Mouse (Mus musculus): ENCODE results near the gene Eef2kmt. TPM values are rescaled to one million over a fixed set of nuclear protein-coding genes. Genes with fewer than 3 reads are reported as not detected.
A peak's percentile ranks its signal among the peaks of the same experiment; 100 is the strongest.

Eef2kmt gene
- total RNA-seq (2021), result 1 to 10 TPM; 6.8 to 8.1 TPM
- long read RNA-seq, experiment 1, transcript Eef2kmt-201 (8 exons, 2,170 nt), result major isoform, 13 of 17 reads
- long read RNA-seq, experiment 1, partial matches to known transcripts, result 0 of 17 reads
- long read RNA-seq, experiment 1, other reads (novel, unspliced or antisense), result 4 of 17 reads
- long read RNA-seq, experiment 2, transcript Eef2kmt-201 (8 exons, 2,170 nt), result major isoform, 17 of 22 reads
- long read RNA-seq, experiment 2, partial matches to known transcripts, result 0 of 22 reads
- long read RNA-seq, experiment 2, other reads (novel, unspliced or antisense), result 5 of 22 reads

DNA sequence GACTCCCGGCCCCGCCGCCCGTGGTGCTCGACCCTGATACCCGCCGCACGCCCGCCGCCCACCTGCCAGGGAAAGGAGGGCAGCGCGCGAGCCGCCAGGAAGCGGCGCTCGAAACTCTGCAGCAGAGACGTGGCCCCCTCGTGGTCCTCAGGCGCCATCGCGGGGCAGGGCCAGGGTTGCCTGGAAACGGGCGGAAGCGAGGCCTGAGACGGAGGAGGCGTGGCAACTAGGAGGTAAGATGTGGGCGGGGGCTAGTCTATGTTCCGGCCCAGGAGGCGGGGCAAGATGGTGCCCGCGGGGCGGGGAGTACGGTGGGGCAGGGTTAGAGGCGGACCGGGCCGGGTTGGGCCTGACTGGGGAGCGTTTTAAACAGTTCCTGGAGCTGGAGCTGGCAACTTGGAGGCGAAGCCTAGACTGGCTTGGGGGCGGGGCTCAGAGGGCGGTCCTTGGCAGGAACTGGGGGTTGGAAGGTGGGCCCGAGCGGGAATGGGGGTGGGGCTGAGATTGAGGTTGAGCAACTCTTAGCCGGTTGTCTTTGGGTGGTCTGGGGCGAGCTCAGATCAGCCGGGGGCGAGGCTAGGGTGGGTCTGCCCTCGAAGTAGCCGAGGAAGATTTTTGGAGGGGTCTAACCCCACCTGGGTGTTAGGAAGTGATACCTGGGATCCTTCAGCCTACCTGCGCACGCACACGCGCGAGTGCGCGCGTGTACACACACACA is at the start of gene Eef2kmt:
Gene Eef2kmt, minus strand, starts transcription at position 205 of the 718 bp plus-strand sequence.
- H3K27ac ChIP-seq, result peak within 1 kb of the TSS; percentile 95
- DNase-seq, result peak; percentile 99
- H3K4me3 ChIP-seq, result peak within 1 kb of the TSS; percentile 82
- peak; percentile 76 for TF ChIP-seq CTCF (IDR thresholded peaks at IDR 0.05)
- intact Hi-C loops (cut with DNase I), result loop anchor here (1.0 to 10.0 kb wide), 2 partner anchors 23 to 1511 kb away; partner anchors contain the start of genes Alg1 and Zfp263

DNA sequence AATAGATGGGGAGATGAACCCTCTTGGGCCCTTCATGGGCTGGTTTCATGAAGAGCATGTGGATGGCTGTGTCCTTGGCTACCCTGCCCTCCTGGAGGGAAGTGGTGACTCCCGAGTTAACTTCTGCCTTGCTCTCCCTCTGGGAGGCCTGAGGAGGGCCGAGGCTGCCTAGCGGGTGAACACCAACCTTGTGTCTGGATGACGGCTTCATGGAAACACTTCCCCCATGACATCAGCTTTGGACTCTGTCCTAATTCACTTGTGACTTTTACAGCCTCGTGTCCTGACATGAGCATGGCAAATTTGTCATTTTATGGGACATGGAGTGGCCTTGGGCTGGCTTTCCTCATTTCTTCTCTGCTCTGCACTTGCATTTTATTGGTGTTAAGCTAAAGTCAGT is 39.5 kb upstream of the Eef2kmt start:
- no peak overlapping the region for H3K27ac ChIP-seq
- no peak for DNase-seq
- intact Hi-C loops (cut with DNase I), result no loop called here
- TF ChIP-seq CTCF (IDR thresholded peaks at IDR 0.05), result no peak
- no peak overlapping the region for H3K4me3 ChIP-seq

DNA sequence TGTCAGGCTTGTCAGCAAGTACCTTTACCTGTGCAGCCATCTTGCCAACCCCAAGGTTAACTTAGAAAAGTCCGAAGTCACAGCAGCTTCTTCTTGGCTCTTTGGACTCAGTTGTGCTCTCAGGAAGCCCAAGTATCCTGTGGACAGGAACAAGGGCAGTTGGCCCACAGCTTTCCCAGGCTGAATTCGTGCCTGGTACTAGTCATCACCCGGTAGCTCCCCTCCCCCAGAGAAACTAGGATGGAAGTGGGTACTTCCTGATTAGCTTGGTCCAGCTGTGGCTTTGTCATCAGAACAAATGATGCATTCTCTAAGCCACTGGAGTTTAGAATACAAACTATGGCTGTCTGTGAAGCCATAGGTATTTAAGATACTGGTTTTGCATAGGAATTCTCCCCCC is 29.6 kb upstream of the Eef2kmt start:
- DNase-seq, result no peak
- no peak for TF ChIP-seq CTCF (IDR thresholded peaks at IDR 0.05)
- intact Hi-C loops (cut with DNase I), result no loop called here
- Histone ChIP-seq H3K4me3 (no peak overlapping the region), H3K27ac (no peak overlapping the region)

DNA sequence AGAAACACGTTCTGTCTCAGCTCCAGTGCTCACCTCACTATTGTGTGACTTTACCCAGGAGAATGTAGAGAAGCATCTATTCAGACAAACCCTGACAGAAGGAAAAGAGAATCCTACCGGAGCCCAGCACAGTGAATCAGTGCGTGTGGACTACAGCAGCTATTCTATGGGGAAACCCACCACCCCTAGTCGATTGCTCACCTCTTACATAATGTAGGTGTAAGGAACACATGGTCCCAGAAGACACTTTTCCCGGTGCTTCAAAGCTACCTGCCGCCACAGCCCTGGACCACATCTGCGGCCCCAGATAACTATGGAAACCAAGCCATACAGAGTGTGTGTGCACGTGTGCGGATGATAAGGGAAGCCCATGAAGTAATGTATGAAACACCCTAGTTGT is 26.9 kb upstream of the Eef2kmt start:
- DNase-seq, result no peak
- H3K4me3 ChIP-seq, result no peak overlapping the region
- no peak for TF ChIP-seq CTCF (IDR thresholded peaks at IDR 0.05)
- no peak overlapping the region for H3K27ac ChIP-seq
- intact Hi-C loops (cut with DNase I), result no loop called here

DNA sequence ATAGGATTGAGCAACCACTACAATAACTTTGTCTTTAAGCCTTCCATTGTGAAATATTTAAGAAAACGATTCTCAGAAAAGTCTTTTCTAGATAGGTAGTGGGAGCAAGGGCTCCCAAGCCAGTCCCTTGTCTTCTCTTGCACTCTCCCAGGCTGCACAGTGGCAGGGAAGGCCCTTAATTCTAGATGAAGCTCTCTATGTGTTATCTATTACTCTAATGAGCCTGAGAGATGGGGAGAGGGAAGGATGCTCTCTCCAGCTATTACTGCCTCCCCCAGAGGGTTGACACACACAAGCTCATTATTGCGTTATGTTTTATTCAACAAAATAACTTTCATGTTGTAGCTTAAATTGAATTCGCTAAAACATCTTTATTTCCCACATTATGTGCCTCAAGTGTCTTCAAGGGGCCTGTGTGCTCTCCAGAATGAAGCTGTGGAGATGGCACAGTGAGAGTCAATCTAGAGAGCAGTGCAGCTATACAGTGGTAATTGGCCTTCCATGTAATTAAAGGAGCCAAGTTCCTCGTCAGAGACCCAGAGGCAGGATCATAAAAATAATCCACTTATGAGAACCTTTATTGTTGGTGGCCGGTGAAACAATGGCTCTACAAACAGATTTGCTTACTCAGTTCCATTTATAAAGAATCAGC is 23.9 kb upstream of the Eef2kmt start:
- no peak for DNase-seq
- intact Hi-C loops (cut with DNase I), result no loop called here
- no peak overlapping the region for H3K4me3 ChIP-seq
- H3K27ac ChIP-seq, result no peak overlapping the region
- TF ChIP-seq CTCF (IDR thresholded peaks at IDR 0.05), result no peak

DNA sequence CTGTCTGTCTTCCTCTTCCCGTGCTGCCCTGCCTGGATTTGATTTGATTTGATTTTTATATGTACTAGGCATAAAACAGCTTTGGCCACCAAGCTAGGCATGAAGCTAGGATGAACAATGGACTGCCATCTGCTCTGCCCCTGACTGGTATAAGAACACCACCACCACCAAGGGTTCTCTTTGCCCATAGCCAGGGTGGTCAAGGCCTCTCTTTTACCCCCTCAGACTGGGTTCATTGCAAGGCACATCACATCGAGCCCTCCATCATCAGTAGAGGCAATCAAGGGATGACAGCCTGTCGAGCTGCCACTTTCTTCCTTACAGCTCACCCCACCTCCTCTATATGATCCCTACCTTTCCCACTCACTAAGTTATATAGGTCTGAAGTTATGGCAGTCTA is 16.6 kb upstream of the Eef2kmt start:
- Histone ChIP-seq H3K4me3 (no peak overlapping the region), H3K27ac (no peak overlapping the region)
- intact Hi-C loops (cut with DNase I), result no loop called here
- DNase-seq, result no peak
- TF ChIP-seq CTCF (IDR thresholded peaks at IDR 0.05), result no peak

DNA sequence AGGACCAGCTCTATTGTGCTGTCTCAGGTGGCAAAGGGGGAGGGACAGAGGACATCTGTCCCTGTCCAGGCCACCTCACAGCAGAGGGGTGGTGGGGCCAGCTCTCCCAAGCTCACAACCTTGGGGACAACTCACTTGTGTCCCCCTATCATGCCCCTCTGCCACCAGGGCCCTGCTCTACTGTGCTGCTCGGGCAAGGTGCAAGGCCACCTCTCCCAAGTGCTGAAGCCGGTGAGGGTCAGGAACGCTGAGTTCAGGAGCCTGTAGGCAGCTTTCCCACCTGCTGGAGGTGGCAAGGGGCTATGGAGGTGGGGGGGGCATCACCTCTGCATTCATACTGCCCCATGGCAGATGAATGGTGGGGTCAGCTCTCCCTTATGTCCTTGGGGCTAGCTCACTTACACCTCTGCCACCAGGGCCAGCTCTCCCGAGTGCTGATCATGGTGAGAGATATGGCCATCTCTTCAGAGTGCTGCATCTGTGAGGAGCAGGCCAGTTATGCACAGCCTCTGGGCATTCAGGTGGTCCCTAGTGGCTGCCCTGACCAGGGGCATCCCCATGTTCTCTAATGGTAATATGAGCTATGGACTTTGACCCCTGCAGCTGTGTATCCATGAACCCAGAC is 15.7 kb upstream of the Eef2kmt start:
- DNase-seq, result no peak
- Histone ChIP-seq H3K27ac (no peak overlapping the region), H3K4me3 (no peak overlapping the region)
- no peak for TF ChIP-seq CTCF (IDR thresholded peaks at IDR 0.05)
- intact Hi-C loops (cut with DNase I), result no loop called here

DNA sequence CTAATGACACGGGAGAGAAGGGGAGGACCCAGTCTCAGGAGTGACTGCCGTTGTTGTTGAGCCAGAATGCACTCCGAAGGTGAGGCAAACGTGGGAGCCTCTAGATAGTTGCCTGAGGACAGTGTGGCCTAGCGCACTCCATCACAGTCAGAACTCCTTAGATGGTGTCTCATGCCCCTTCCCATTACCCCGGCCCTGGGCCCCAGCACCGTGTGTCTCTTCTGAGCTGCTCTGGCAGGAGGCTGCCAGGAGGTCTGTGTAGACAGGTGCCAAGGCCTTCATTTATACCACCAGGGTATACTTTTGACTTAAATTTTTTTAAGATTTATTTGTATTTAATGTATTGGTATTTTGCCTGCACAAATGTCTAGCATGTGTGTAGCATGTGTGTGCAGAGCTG is 8.1 kb upstream of the Eef2kmt start:
- intact Hi-C loops (cut with DNase I), result no loop called here
- Histone ChIP-seq H3K4me3 (no peak overlapping the region), H3K27ac (no peak overlapping the region)
- no peak for DNase-seq
- TF ChIP-seq CTCF (IDR thresholded peaks at IDR 0.05), result no peak

DNA sequence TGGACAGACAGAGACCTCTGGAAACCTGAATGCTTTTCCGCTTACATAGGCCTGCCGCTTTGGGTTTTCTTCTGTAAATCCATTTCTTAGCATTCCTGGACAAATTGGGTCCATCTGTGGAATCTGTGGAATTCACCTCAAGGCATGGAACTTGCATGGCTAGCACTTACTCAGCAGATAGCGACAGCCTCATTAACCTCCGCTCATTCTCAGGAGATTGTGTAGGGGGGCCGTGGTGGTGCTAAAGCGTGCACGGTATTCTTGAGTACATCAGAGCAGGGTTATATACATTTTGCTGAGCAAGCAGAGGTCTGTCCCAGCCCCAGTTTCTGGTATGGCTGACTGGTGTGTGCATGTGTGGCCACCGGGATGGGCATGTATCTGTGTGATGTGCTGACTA is 7.4 kb upstream of the Eef2kmt start:
- Histone ChIP-seq H3K27ac (no peak overlapping the region), H3K4me3 (no peak overlapping the region)
- no peak for DNase-seq
- intact Hi-C loops (cut with DNase I), result no loop called here
- TF ChIP-seq CTCF (IDR thresholded peaks at IDR 0.05), result no peak

DNA sequence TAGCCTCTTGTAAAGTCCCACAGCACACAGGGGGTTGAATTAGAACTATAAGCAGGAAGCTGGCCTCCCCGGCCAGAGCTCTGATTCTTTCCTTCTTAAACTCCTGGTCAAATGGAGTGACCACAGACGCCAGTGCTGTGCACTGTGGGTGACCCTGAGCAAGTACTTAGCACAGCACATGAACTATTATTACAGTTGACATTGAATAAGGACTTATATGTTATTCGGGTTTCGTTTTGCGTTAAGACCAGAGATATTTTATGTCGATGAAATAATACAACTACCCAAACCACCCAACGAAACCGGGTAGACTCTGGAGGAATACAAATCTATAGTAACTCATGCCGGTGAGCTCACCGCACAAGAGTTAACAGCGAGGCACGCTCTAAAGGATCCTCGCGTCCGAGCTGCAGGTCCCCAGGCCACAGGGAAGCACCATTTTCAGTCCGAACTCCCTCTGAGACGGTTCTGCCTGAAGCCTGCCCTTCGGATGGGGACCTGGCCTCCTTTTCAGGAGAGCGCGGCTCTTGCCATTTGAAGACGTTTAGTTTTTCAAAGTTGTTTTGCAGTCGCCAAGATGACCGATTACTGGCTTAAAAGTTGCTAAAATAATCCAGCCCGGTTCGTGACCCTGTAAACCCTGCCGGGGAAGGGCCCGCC is 572 bp downstream of the Eef2kmt start:
- intact Hi-C loops (cut with DNase I), result loop anchor here (1.0 to 10.0 kb wide), 2 partner anchors 22 to 1510 kb away; partner anchors contain the start of genes Alg1 and Zfp263
- no peak for DNase-seq
- TF ChIP-seq CTCF (IDR thresholded peaks at IDR 0.05), result no peak
- H3K27ac ChIP-seq, result peak overlapping the region; percentile 95
- H3K4me3 ChIP-seq, result peak overlapping the region; percentile 82

DNA sequence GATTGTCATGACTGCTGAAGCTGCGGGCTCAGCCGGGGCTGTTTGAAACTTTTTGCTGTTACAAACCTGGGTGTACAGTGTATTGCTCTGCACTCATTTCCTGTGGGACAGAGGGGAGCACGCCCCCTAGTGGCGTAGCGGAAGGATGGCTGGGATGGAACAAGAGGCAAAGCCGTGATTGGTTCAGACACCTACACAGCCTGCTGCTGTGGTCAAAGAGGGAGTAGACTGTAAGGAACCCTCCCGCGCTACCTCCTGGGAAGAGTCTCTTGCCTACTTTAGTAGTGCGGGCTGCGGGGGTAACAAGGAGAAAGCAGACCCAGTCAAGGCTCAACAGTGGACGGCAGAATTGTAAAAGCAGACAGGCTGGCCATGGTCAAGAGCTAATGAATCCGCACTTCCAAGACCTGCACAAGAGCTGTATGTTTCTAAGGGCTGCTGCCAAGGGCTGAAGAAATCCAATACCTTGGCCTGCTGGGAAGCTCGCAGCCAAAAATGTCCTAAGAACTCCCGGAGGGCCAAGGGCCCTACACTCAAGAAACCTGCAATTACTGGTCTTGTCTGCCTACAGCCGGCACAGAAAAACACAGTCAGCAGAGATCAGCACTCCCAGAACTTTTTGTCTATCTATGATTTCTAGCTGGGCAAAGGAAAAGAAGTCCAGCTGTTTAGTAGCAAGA is 1.3 kb downstream of the Eef2kmt start:
- Histone ChIP-seq H3K4me3 (peak overlapping the region; percentile 82), H3K27ac (peak overlapping the region; percentile 95)
- peak; percentile 93 for TF ChIP-seq CTCF (IDR thresholded peaks at IDR 0.05)
- intact Hi-C loops (cut with DNase I), result loop anchor here (1.0 to 10.0 kb wide), 2 partner anchors 21 to 1510 kb away; partner anchors contain the start of genes Alg1 and Zfp263
- DNase-seq, result peak; percentile 84
